In the genomic region with DNA sequence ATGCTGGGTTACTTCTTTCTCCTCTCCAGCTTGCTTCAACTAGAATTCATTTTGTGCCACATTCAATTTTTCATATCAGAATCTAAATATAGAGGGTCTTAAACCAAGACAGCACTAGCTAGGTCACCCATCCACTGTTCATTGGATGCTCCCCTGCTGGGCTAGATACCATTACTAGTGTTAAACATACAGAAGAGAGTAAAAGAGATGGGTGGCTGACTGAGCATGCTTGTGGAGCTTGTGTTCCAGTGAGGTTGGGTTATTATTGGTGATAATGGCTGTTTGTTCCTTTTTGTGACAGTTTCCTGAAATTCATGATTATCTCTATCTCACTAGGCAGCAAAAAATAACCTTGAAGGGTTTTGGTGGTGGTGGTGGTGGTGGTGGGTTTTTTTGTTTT, we compare ENCODE assay signal across 31 mouse cellular contexts. TPM values are rescaled to one million over a fixed set of nuclear protein-coding genes. Genes with fewer than 3 reads are reported as not detected.
"Had no signal": no experiment of that assay in that cellular context is flagged by ENCODE, and none has a peak within 500 bp of the region (broad histone marks: within the 10 kb centered on the region; RNA-seq: fewer than 3 reads in every experiment).

No protein-coding gene starts in this region.

- H3K36me3 ChIP-seq: embryonic facial prominence, embryonic 10.5 days; embryonic facial prominence, embryonic 12.5 days; embryonic facial prominence, embryonic 13.5 days; embryonic facial prominence, embryonic 15.5 days; forebrain, embryonic 10.5 days; forebrain, embryonic 12.5 days; forebrain, embryonic 15.5 days; heart, embryonic 10.5 days had no signal

- DNase-seq: cerebellum, adult 9-10 months; cerebellum, adult 9-11 months; cerebellum, postnatal 10 days; cerebellum, postnatal 14 days; cerebellum, postnatal 25 days; cerebellum, postnatal 36 days; embryo, embryonic 11 days; forebrain, postnatal 0 days; gastrocnemius, adult 2 months; gastrocnemius, postnatal 10 days; gastrocnemius, postnatal 14 days; gastrocnemius, postnatal 36 days; heart, adult 18-20 months; heart, adult 2 months had no signal

- H3K4me3 ChIP-seq: embryonic facial prominence, embryonic 10.5 days; embryonic facial prominence, embryonic 12.5 days; embryonic facial prominence, embryonic 13.5 days; embryonic facial prominence, embryonic 15.5 days; erythroblast, embryonic 14.5 days; forebrain, embryonic 10.5 days; forebrain, embryonic 12.5 days; forebrain, embryonic 13.5 days; forebrain, embryonic 15.5 days; gastrocnemius, adult 2 months; heart, adult 2 months; heart, embryonic 10.5 days had no signal

- H3K9ac ChIP-seq: embryonic facial prominence, embryonic 12.5 days; embryonic facial prominence, embryonic 13.5 days; embryonic facial prominence, embryonic 15.5 days; forebrain, embryonic 12.5 days; forebrain, embryonic 13.5 days; forebrain, embryonic 15.5 days; forebrain, postnatal 0 days had no signal

- H3K4me1 ChIP-seq: embryonic facial prominence, embryonic 12.5 days had no signal

- H3K27ac ChIP-seq: embryonic facial prominence, embryonic 10.5 days; embryonic facial prominence, embryonic 12.5 days; embryonic facial prominence, embryonic 13.5 days; embryonic facial prominence, embryonic 15.5 days; forebrain, embryonic 10.5 days; forebrain, embryonic 12.5 days; forebrain, embryonic 13.5 days; forebrain, embryonic 15.5 days; gastrocnemius, adult 2 months; heart, adult 2 months; heart, embryonic 10.5 days had no signal

- H3K9me3 ChIP-seq: embryonic facial prominence, embryonic 10.5 days; embryonic facial prominence, embryonic 12.5 days; embryonic facial prominence, embryonic 13.5 days; embryonic facial prominence, embryonic 15.5 days; forebrain, embryonic 10.5 days; forebrain, embryonic 12.5 days; forebrain, embryonic 13.5 days; forebrain, embryonic 15.5 days; heart, embryonic 10.5 days had no signal

RNA-seq across cellular contexts. Expression of gene Lrrc8e, which starts 4.6 kb away (rescaled TPM):
- total RNA-seq: common myeloid progenitor, adult 5-6 weeks; forebrain, postnatal 0 days; gastrocnemius, adult 18-20 months; gastrocnemius, adult 2 months; granulocyte monocyte progenitor cell, adult 5-6 weeks had no signal
- polyA plus RNA-seq: cortical plate, adult 2 months; erythroblast, embryonic 14.5 days; forebrain, embryonic 14.5 days; forebrain, embryonic 15.5 days; forebrain, postnatal 0 days had no signal

RNA-seq across cellular contexts. Expression of gene Prr36, which starts 4.8 kb away (rescaled TPM):
- total RNA-seq: gastrocnemius, adult 18-20 months; gastrocnemius, adult 2 months; gastrocnemius, adult 8-10 months; gastrocnemius, postnatal 36 days; heart, adult 8-10 months had no signal
- polyA plus RNA-seq: erythroblast, embryonic 14.5 days had no signal

RNA-seq across cellular contexts. Expression of gene Gm49320, which starts 16.6 kb away (rescaled TPM):
- total RNA-seq: common myeloid progenitor, adult 5-6 weeks; forebrain, postnatal 0 days; gastrocnemius, adult 2 months; gastrocnemius, adult 8-10 months; granulocyte monocyte progenitor cell, adult 5-6 weeks had no signal
- polyA plus RNA-seq: heart, embryonic 10.5 days had no signal
